ENCODE assay signal across 17 mouse cellular contexts in the genomic region with DNA sequence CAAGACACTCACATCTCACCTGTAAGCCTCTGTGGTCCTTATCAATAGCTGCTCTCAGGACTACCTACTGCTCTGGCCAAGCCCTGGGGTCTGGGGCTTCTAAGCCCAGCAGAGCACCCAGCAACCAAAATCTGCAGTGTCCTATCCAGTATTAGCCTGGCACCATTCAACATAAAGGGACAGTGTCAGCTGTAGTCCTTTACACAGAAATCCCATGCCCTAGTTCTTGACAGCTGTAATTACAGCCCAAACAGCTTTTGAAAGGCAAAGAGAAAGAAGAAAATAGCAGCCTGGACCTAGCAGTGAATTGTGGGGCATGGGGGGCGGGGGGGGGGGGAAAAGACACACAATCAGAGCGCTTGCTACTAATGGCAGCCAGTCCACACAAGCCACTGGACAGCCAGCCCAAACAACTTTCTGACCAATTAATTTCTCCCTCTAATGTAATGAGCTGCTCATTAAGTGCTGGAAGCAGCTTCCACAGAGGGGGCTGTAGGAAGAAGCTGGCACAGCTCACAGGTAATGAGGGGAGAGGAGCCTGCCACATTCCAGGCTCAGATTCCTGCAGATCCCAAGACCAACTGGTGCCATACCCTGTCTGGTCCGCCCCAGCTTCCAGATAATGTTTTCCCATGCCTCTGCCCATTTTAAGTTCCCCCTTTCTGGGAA.
DNase-seq lines count a peak whose midpoint lies in the region; ATAC-seq and TF ChIP-seq lines count a peak whose summit lies in the region.
"Had no signal": no experiment of that assay in that cellular context is flagged by ENCODE, and none has a peak within 500 bp of the region (broad histone marks: within the 10 kb centered on the region; RNA-seq: fewer than 3 reads in every experiment).

No protein-coding gene starts in this region.

- no peaks in the 10 kb centered on the region for H3K36me3 ChIP-seq in embryonic facial prominence, embryonic 11.5 days (replicated peaks; ENCODE audit: control insufficient read depth, insufficient read depth, low read depth, low read length)
- no peaks in the 10 kb centered on the region for H3K36me3 ChIP-seq in forebrain, postnatal 0 days (ENCODE audit: insufficient read depth)
- H3K36me3 ChIP-seq in midbrain, embryonic 16.5 days (ENCODE audit: control insufficient read depth, insufficient read depth, low read length): no peaks in the 10 kb centered on the region
- H3K36me3 ChIP-seq: embryonic facial prominence, embryonic 15.5 days had no signal

- no peak overlapping the region for H3K4me2 ChIP-seq in embryonic facial prominence, embryonic 11.5 days (ENCODE audit: low read depth, low read length)
- H3K4me2 ChIP-seq in forebrain, postnatal 0 days (ENCODE audit: low read depth): no peak overlapping the region
- no peak overlapping the region for H3K4me2 ChIP-seq in midbrain, embryonic 16.5 days (ENCODE audit: low read length)
- H3K4me2 ChIP-seq: embryonic facial prominence, embryonic 15.5 days; heart, embryonic 11.5 days had no signal

- TF ChIP-seq CTCF in brain, embryonic 14.5 days (IDR thresholded peaks at IDR 0.05; ENCODE audit: borderline replicate concordance, extremely low read depth, insufficient read depth, insufficient read length): no peak
- no peak for TF ChIP-seq CTCF in forebrain, postnatal 0 days (IDR thresholded peaks at IDR 0.05; ENCODE audit: low read depth)

- H3K4me3 ChIP-seq in embryonic facial prominence, embryonic 11.5 days (ENCODE audit: low read depth, low read length): no peak overlapping the region
- no peak overlapping the region for H3K4me3 ChIP-seq in forebrain, postnatal 0 days (ENCODE audit: low read depth, low read length)
- no peak overlapping the region for H3K4me3 ChIP-seq in midbrain, embryonic 16.5 days (ENCODE audit: low read depth, low read length)
- H3K4me3 ChIP-seq: embryonic facial prominence, embryonic 15.5 days had no signal

- no peak overlapping the region for H3K27ac ChIP-seq in embryonic facial prominence, embryonic 11.5 days (replicated peaks; ENCODE audit: low read depth, low read length)
- H3K27ac ChIP-seq in forebrain, postnatal 0 days (ENCODE audit: low read depth, low read length): no peak overlapping the region
- 0 out of 2 replicates have a peak overlapping the region, but pooled peaks have one; percentile 1 for H3K27ac ChIP-seq in midbrain, embryonic 16.5 days (ENCODE audit: low read length)
- H3K27ac ChIP-seq: embryonic facial prominence, embryonic 15.5 days; macrophage had no signal

- H3K9ac ChIP-seq in embryonic facial prominence, embryonic 11.5 days (replicated peaks; ENCODE audit: low read length): no peak overlapping the region
- H3K9ac ChIP-seq in forebrain, postnatal 0 days: no peak overlapping the region
- no peak overlapping the region for H3K9ac ChIP-seq in midbrain, embryonic 16.5 days (ENCODE audit: low read depth, low read length)
- H3K9ac ChIP-seq: embryonic facial prominence, embryonic 15.5 days had no signal

- ATAC-seq in embryonic facial prominence, embryonic 11.5 days (replicated peaks; ENCODE audit: insufficient number of reproducible peaks, low FRiP score, low TSS enrichment, low read depth): peak; percentile 57; the same call in 1 of the 2 replicates
- peak; percentile 85 for ATAC-seq in forebrain, postnatal 0 days
- ATAC-seq in midbrain, embryonic 16.5 days: peak; percentile 67
- ATAC-seq in activated CD4-positive, CD25-positive, alpha-beta regulatory T cell, adult 4 months: no peak
- ATAC-seq: intestine, embryonic 16.5 days had no signal

- H3K4me1 ChIP-seq in embryonic facial prominence, embryonic 11.5 days (ENCODE audit: control insufficient read depth, insufficient read depth, low read length): no peaks in the 10 kb centered on the region
- H3K4me1 ChIP-seq in forebrain, postnatal 0 days (ENCODE audit: insufficient read depth): no peaks in the 10 kb centered on the region
- H3K4me1 ChIP-seq in midbrain, embryonic 16.5 days (ENCODE audit: control insufficient read depth, insufficient read depth, low read length): 0 out of 2 replicates have a peak, but pooled peaks cover 2% of the 10 kb centered on the region
- H3K4me1 ChIP-seq: embryonic facial prominence, embryonic 15.5 days had no signal

- 58% methylated on average over 3 of the region's 3 CpGs for WGBS in embryonic facial prominence, embryonic 11.5 days
- 14% methylated on average over 3 of the region's 3 CpGs for WGBS in forebrain, postnatal 0 days
- 68% methylated on average over 2 of the region's 3 CpGs for WGBS in midbrain, embryonic 16.5 days

- TF ChIP-seq POLR2A in brain, embryonic 14.5 days (IDR thresholded peaks at IDR 0.05; ENCODE audit: borderline replicate concordance, extremely low read depth, insufficient read depth, insufficient read length, poor library complexity, severe bottlenecking): no peak

- no peaks in the 10 kb centered on the region for H3K9me3 ChIP-seq in embryonic facial prominence, embryonic 11.5 days (replicated peaks; ENCODE audit: control insufficient read depth, low read length)
- no peaks in the 10 kb centered on the region for H3K9me3 ChIP-seq in forebrain, postnatal 0 days (ENCODE audit: low read length)
- H3K9me3 ChIP-seq in midbrain, embryonic 16.5 days (replicated peaks; ENCODE audit: control insufficient read depth, low read length, poor library complexity, severe bottlenecking): no peaks in the 10 kb centered on the region
- H3K9me3 ChIP-seq: embryonic facial prominence, embryonic 15.5 days had no signal

- no peaks in the 10 kb centered on the region for H3K27me3 ChIP-seq in embryonic facial prominence, embryonic 11.5 days (ENCODE audit: control insufficient read depth, insufficient read depth, low read length)
- no peaks in the 10 kb centered on the region for H3K27me3 ChIP-seq in forebrain, postnatal 0 days (ENCODE audit: insufficient read depth, low read length)
- H3K27me3 ChIP-seq in midbrain, embryonic 16.5 days (ENCODE audit: control insufficient read depth, insufficient read depth, low read depth, low read length): no peaks in the 10 kb centered on the region
- H3K27me3 ChIP-seq: embryonic facial prominence, embryonic 15.5 days had no signal

- DNase-seq in brain, embryonic 14.5 days (ENCODE audit: low read depth): peak; percentile 93
- DNase-seq in embryonic facial prominence, embryonic 11.5 days (ENCODE audit: low spot score): no peak
- peak; percentile 23 for DNase-seq in forebrain, postnatal 0 days
- no peak for DNase-seq in cerebellum, adult 11-12 months
- DNase-seq in kidney, postnatal 36 days: no peak
- DNase-seq: gastrocnemius, postnatal 36 days; kidney, postnatal 14 days; layer of hippocampus, postnatal 36 days; lung, adult 2 months; right cerebral cortex, postnatal 25 days; thymus, postnatal 14 days had no signal

Comparison
In these comparisons a context has a peak if more than half of its experiments do, and no peak if none do; other contexts are left out.
1. DNase-seq: peak in brain, embryonic 14.5 days (single experiment) and forebrain, postnatal 0 days (single experiment); none in embryonic facial prominence, embryonic 11.5 days (single experiment), cerebellum, adult 11-12 months (single experiment) and kidney, postnatal 36 days (0 of 2).